Mouse (Mus musculus) limb, embryonic 14.5 days (tissue): ENCODE data around the gene Nup62. TPM values are rescaled to one million over a fixed set of nuclear protein-coding genes. Genes with fewer than 3 reads are reported as not detected.

Source experiments
- ATAC-seq: fragments of 200-750 bp; cut with Nextera tagmentation; 2 replicates; pipeline ENCODE4 v1.8.0; 2017; ENCODE audit warnings: low read depth, moderate number of reproducible peaks, moderate TSS enrichment; ENCODE audit not compliant: low FRiP score
- DNase-seq: peaks from one replicate; pipeline ENCODE4 v3.0.0-alpha.2; 2015; ENCODE audit warnings: low spot score
- H3K27ac ChIP-seq: fragments of 300-500 bp; sonication (generic); replicated peaks from 2 replicates; pipeline ENCODE4 v1.5.1; 2014; ENCODE audit warnings: low read depth, mild to moderate bottlenecking, low read length, moderate library complexity, mixed read lengths
- H3K27me3 ChIP-seq: fragments of 300-500 bp; sonication (generic); 2 replicates; pipeline ENCODE4 v1.6.1; 2014; ENCODE audit warnings: low read length, mixed read lengths; ENCODE audit not compliant: control insufficient read depth, insufficient read depth
- H3K36me3 ChIP-seq: fragments of 300-500 bp; sonication (generic); 2 replicates; pipeline ENCODE4 v1.6.1; 2014; ENCODE audit warnings: mild to moderate bottlenecking, low read length, moderate library complexity, mixed read lengths; ENCODE audit not compliant: control insufficient read depth, insufficient read depth
- H3K4me1 ChIP-seq: fragments of 300-500 bp; sonication (generic); 2 replicates; pipeline ENCODE4 v1.6.1; 2014; ENCODE audit warnings: antibody characterized with exemption, low read length, mixed read lengths; ENCODE audit not compliant: control insufficient read depth, insufficient read depth
- H3K4me2 ChIP-seq: fragments of 300-500 bp; sonication (generic); replicated peaks from 2 replicates; pipeline ENCODE4 v1.6.1; 2014; ENCODE audit warnings: low read depth, mild to moderate bottlenecking, low read length, moderate library complexity; ENCODE audit not compliant: severe bottlenecking
- H3K4me3 ChIP-seq: fragments of 300-500 bp; sonication (generic); replicated peaks from 2 replicates; pipeline ENCODE4 v1.5.1; 2014; ENCODE audit warnings: low read length
- H3K9ac ChIP-seq: fragments of 300-500 bp; sonication (generic); 2 replicates; pipeline ENCODE4 v1.6.1; 2014; ENCODE audit warnings: mild to moderate bottlenecking, low read depth, low read length, moderate library complexity; ENCODE audit not compliant: severe bottlenecking
- H3K9me3 ChIP-seq: fragments of 300-500 bp; sonication (generic); 2 replicates; pipeline ENCODE4 v1.6.1; 2016; ENCODE audit warnings: low read length; ENCODE audit not compliant: control insufficient read depth
- POLR2A ChIP-seq: fragments of 200-500 bp; IDR thresholded peaks from 2 replicates; pipeline ENCODE4 v1.8.0; 2012; ENCODE audit warnings: inconsistent platforms, mild to moderate bottlenecking, moderate library complexity, borderline replicate concordance; ENCODE audit not compliant: insufficient read depth, insufficient read length; ENCODE audit errors: extremely low read depth
- WGBS: fragments of 180-500 bp; shearing (Covaris S2); extraction: QIAGEN DNeasy Blood & Tissue Kit; methylation state at CpG from one replicate; pipeline ENCODE4 v1.1.7; 2014; 5-methylcytosine and 5-hydroxymethylcytosine counted together
- microRNA counts: library from miRNA; unstranded; fragments of <30 nt; microRNA quantifications from one replicate; lab custom pipeline; 2016
- microRNA-seq: library from miRNA; unstranded; fragments of <30 nt; microRNA quantifications from one replicate; pipeline ENCODE4, GENCODE M21; 2016
- polyA plus RNA-seq, 2 experiments: library from polyadenylated mRNA; depleted of rRNA in 1 of 2; stranded (reverse) in 1 of 2; unstranded in 1 of 2; fragments of >200 nt; fragmentation: Nextera tagmentation in 1 of 2; extraction: Ambion mirVana in 1 of 2; gene quantifications; 2 replicates each; pipeline versions ENCODE4 v1.2.1 to v1.2.3; 2012 to 2014

Nup62 gene
- polyA plus RNA-seq, 2 experiments, result 53.9 to 92.5 TPM

- no peak overlapping the region for H3K27ac ChIP-seq
- no peak for ATAC-seq
- H3K9ac ChIP-seq, result no peak overlapping the region
- H3K4me2 ChIP-seq, result no peak overlapping the region
- H3K4me3 ChIP-seq, result no peak overlapping the region
- H3K27me3 ChIP-seq, result no peaks in the 10 kb centered on the region
- no peaks in the 10 kb centered on the region for H3K4me1 ChIP-seq
- no peak for TF ChIP-seq POLR2A
- no peaks in the 10 kb centered on the region for H3K9me3 ChIP-seq
- peaks cover 73% of the 10 kb centered on the region for H3K36me3 ChIP-seq
- no peak for DNase-seq
- WGBS, result 88% methylated on average over 14 of the region's 14 CpGs
Measured at GRCm38 (mm10) chr7:44877833-44878232, 61.9 kb downstream of the Nup62 start.

MicroRNAs within 50 kb of the gene (microRNA counts, 519-probe panel; counts per million panel counts)
- microRNA mmu-miR-707 (lab: Ali Mortazavi, UCI), result not detected

Small RNAs within 50 kb of the gene (microRNA-seq; reads per million reads assigned to microRNA genes)
- gene Mir707, result not detected

Other genes with a start within 250 kb of the Nup62 start
- 1.4 and 1.5 TPM in 2 replicates for gene Napsa, start 243.7 kb upstream of the Nup62 start, polyA plus RNA-seq (2012; rRNA removed)
- gene Napsa, start 243.7 kb upstream of the Nup62 start, polyA plus RNA-seq (2014; fragmentation: Nextera tagmentation; extraction: Ambion mirVana), result 2.2 and 2.3 TPM in 2 replicates
- gene Kcnc3, start 225.4 kb upstream of the Nup62 start, polyA plus RNA-seq (2012; rRNA removed), result 2.7 and 3.8 TPM in 2 replicates
- gene Kcnc3, start 225.4 kb upstream of the Nup62 start, polyA plus RNA-seq (2014; fragmentation: Nextera tagmentation; extraction: Ambion mirVana), result 0.23 and 0.29 TPM in 2 replicates
- gene Myh14, start 145.2 kb upstream of the Nup62 start, polyA plus RNA-seq (2012; rRNA removed), result 1.7 and 2.5 TPM in 2 replicates
- gene Myh14, start 145.2 kb upstream of the Nup62 start, polyA plus RNA-seq (2014; fragmentation: Nextera tagmentation; extraction: Ambion mirVana), result 3.7 and 4.8 TPM in 2 replicates
- not detected in 2 replicates for gene Izumo2, start 107.3 kb upstream of the Nup62 start, polyA plus RNA-seq (2012; rRNA removed)
- not detected in 2 replicates for gene Izumo2, start 107.3 kb upstream of the Nup62 start, polyA plus RNA-seq (2014; fragmentation: Nextera tagmentation; extraction: Ambion mirVana)
- 39.9 and 44.6 TPM in 2 replicates for gene Vrk3, start 67.7 kb upstream of the Nup62 start, polyA plus RNA-seq (2012; rRNA removed)
- 28.8 and 30.9 TPM in 2 replicates for gene Vrk3, start 67.7 kb upstream of the Nup62 start, polyA plus RNA-seq (2014; fragmentation: Nextera tagmentation; extraction: Ambion mirVana)
- gene Zfp473, start 65.0 kb upstream of the Nup62 start, polyA plus RNA-seq (2012; rRNA removed), result 1.1 and 1.6 TPM in 2 replicates
- gene Zfp473, start 65.0 kb upstream of the Nup62 start, polyA plus RNA-seq (2014; fragmentation: Nextera tagmentation; extraction: Ambion mirVana), result 1.4 and 1.7 TPM in 2 replicates
- 0.87 and 1.0 TPM in 2 replicates for gene Il4i1, start 299 bp downstream of the Nup62 start, polyA plus RNA-seq (2012; rRNA removed)
- 1.6 and 2.5 TPM in 2 replicates for gene Il4i1, start 299 bp downstream of the Nup62 start, polyA plus RNA-seq (2014; fragmentation: Nextera tagmentation; extraction: Ambion mirVana)
- gene Atf5, start 570 bp downstream of the Nup62 start, polyA plus RNA-seq (2012; rRNA removed), result 47.9 and 69.8 TPM in 2 replicates
- gene Atf5, start 570 bp downstream of the Nup62 start, polyA plus RNA-seq (2014; fragmentation: Nextera tagmentation; extraction: Ambion mirVana), result 3.1 and 3.7 TPM in 2 replicates
- gene Akt1s1, start 32.9 kb downstream of the Nup62 start, polyA plus RNA-seq (2012; rRNA removed), result 179 and 270 TPM in 2 replicates
- gene Akt1s1, start 32.9 kb downstream of the Nup62 start, polyA plus RNA-seq (2014; fragmentation: Nextera tagmentation; extraction: Ambion mirVana), result 66.1 and 70.5 TPM in 2 replicates
- gene Tbc1d17, start 33.0 kb downstream of the Nup62 start, polyA plus RNA-seq (2012; rRNA removed), result 86.0 and 103 TPM in 2 replicates
- 76.0 and 81.7 TPM in 2 replicates for gene Tbc1d17, start 33.0 kb downstream of the Nup62 start, polyA plus RNA-seq (2014; fragmentation: Nextera tagmentation; extraction: Ambion mirVana)
- 28.7 and 32.0 TPM in 2 replicates for gene Pnkp, start 41.1 kb downstream of the Nup62 start, polyA plus RNA-seq (2012; rRNA removed)
- gene Pnkp, start 41.1 kb downstream of the Nup62 start, polyA plus RNA-seq (2014; fragmentation: Nextera tagmentation; extraction: Ambion mirVana), result 23.8 and 26.6 TPM in 2 replicates
- 751 and 1,065 TPM in 2 replicates for gene Ptov1, start 53.7 kb downstream of the Nup62 start, polyA plus RNA-seq (2012; rRNA removed)
- gene Ptov1, start 53.7 kb downstream of the Nup62 start, polyA plus RNA-seq (2014; fragmentation: Nextera tagmentation; extraction: Ambion mirVana), result 471 and 513 TPM in 2 replicates
- 142 and 181 TPM in 2 replicates for gene Med25, start 76.6 kb downstream of the Nup62 start, polyA plus RNA-seq (2012; rRNA removed)
- 69.1 and 73.5 TPM in 2 replicates for gene Med25, start 76.6 kb downstream of the Nup62 start, polyA plus RNA-seq (2014; fragmentation: Nextera tagmentation; extraction: Ambion mirVana)
- 48.7 and 72.6 TPM in 2 replicates for gene Fuz, start 80.0 kb downstream of the Nup62 start, polyA plus RNA-seq (2012; rRNA removed)
- 21.7 and 25.0 TPM in 2 replicates for gene Fuz, start 80.0 kb downstream of the Nup62 start, polyA plus RNA-seq (2014; fragmentation: Nextera tagmentation; extraction: Ambion mirVana)
- 113 and 141 TPM in 2 replicates for gene Ap2a1, start 113.4 kb downstream of the Nup62 start, polyA plus RNA-seq (2012; rRNA removed)
- gene Ap2a1, start 113.4 kb downstream of the Nup62 start, polyA plus RNA-seq (2014; fragmentation: Nextera tagmentation; extraction: Ambion mirVana), result 72.2 and 75.7 TPM in 2 replicates
- gene Tsks, start 127.1 kb downstream of the Nup62 start, polyA plus RNA-seq (2012; rRNA removed), result 0.05 TPM in 1 of 2 replicates, not detected in the other
- 0.14 TPM in 1 of 2 replicates, not detected in the other for gene Tsks, start 127.1 kb downstream of the Nup62 start, polyA plus RNA-seq (2014; fragmentation: Nextera tagmentation; extraction: Ambion mirVana)
- 78.9 and 115 TPM in 2 replicates for gene Cpt1c, start 158.8 kb downstream of the Nup62 start, polyA plus RNA-seq (2012; rRNA removed)
- gene Cpt1c, start 158.8 kb downstream of the Nup62 start, polyA plus RNA-seq (2014; fragmentation: Nextera tagmentation; extraction: Ambion mirVana), result 26.3 and 33.6 TPM in 2 replicates
- gene Prmt1, start 170.5 kb downstream of the Nup62 start, polyA plus RNA-seq (2012; rRNA removed), result 607 and 720 TPM in 2 replicates
- 166 and 187 TPM in 2 replicates for gene Prmt1, start 170.5 kb downstream of the Nup62 start, polyA plus RNA-seq (2014; fragmentation: Nextera tagmentation; extraction: Ambion mirVana)
- 142 and 168 TPM in 2 replicates for gene Irf3, start 181.6 kb downstream of the Nup62 start, polyA plus RNA-seq (2012; rRNA removed)
- 92.5 and 92.7 TPM in 2 replicates for gene Irf3, start 181.6 kb downstream of the Nup62 start, polyA plus RNA-seq (2014; fragmentation: Nextera tagmentation; extraction: Ambion mirVana)
- 81.3 and 104 TPM in 2 replicates for gene Bcl2l12, start 182.6 kb downstream of the Nup62 start, polyA plus RNA-seq (2012; rRNA removed)
- gene Bcl2l12, start 182.6 kb downstream of the Nup62 start, polyA plus RNA-seq (2014; fragmentation: Nextera tagmentation; extraction: Ambion mirVana), result 54.9 and 62.9 TPM in 2 replicates
- 114 and 135 TPM in 2 replicates for gene Scaf1, start 200.3 kb downstream of the Nup62 start, polyA plus RNA-seq (2012; rRNA removed)
- 50.7 and 58.3 TPM in 2 replicates for gene Scaf1, start 200.3 kb downstream of the Nup62 start, polyA plus RNA-seq (2014; fragmentation: Nextera tagmentation; extraction: Ambion mirVana)
- gene Rras, start 201.9 kb downstream of the Nup62 start, polyA plus RNA-seq (2012; rRNA removed), result 53.8 and 60.9 TPM in 2 replicates
- 42.8 and 43.7 TPM in 2 replicates for gene Rras, start 201.9 kb downstream of the Nup62 start, polyA plus RNA-seq (2014; fragmentation: Nextera tagmentation; extraction: Ambion mirVana)
- gene Prr12, start 236.8 kb downstream of the Nup62 start, polyA plus RNA-seq (2012; rRNA removed), result 25.2 and 26.8 TPM in 2 replicates
- 16.0 and 19.6 TPM in 2 replicates for gene Prr12, start 236.8 kb downstream of the Nup62 start, polyA plus RNA-seq (2014; fragmentation: Nextera tagmentation; extraction: Ambion mirVana)
- gene Nosip, start 246.3 kb downstream of the Nup62 start, polyA plus RNA-seq (2012; rRNA removed), result 82.7 and 86.8 TPM in 2 replicates
- gene Nosip, start 246.3 kb downstream of the Nup62 start, polyA plus RNA-seq (2014; fragmentation: Nextera tagmentation; extraction: Ambion mirVana), result 68.1 and 69.6 TPM in 2 replicates
- 50.4 and 54.1 TPM in 2 replicates for gene Prrg2, start 246.6 kb downstream of the Nup62 start, polyA plus RNA-seq (2012; rRNA removed)
- gene Prrg2, start 246.6 kb downstream of the Nup62 start, polyA plus RNA-seq (2014; fragmentation: Nextera tagmentation; extraction: Ambion mirVana), result 18.6 and 21.4 TPM in 2 replicates